Mouse (Mus musculus): ENCODE results near the gene Wipi1. TPM values are rescaled to one million over a fixed set of nuclear protein-coding genes. Genes with fewer than 3 reads are reported as not detected.

The Wipi1 gene
- polyA plus RNA-seq, 2 experiments, result 36.9 to 37.5 TPM

DNA sequence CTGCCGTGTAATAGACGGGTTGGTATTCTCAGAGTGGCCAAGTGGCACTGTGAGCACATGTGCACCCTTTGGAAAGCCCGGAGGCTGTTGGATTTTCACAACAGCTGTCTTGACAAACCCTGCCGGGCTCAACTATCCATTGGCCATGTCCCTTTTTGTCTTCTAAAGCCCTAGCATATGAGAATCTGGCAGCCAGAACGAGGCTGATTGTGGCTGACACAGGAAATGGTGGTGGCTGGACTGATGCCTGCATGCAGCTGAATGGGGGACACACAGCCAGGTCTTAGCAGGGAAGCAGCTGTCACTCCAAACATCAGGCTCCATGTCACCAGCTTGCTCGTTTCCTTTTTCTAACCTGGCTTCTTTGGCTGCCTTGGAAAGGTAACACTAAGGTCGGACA, 36.7 kb upstream of the Wipi1 start:
- 47% methylated on average over 7 of the region's 7 CpGs for WGBS
- Histone ChIP-seq H3K4me1 (ENCODE audit: control insufficient read depth, insufficient read depth, low read length) (peaks cover 10% of the 10 kb centered on the region; the same call in 1 of the 2 replicates), H3K36me3 (ENCODE audit: control insufficient read depth, insufficient read depth, low read length) (no peaks in the 10 kb centered on the region), H3K27me3 (ENCODE audit: control insufficient read depth, insufficient read depth, low read length) (no peaks in the 10 kb centered on the region), H3K4me3 (replicated peaks; ENCODE audit: low read length) (no peak overlapping the region), H3K9me3 (ENCODE audit: control insufficient read depth, low read length) (no peaks in the 10 kb centered on the region), H3K4me2 (replicated peaks; ENCODE audit: low read depth, low read length, severe bottlenecking) (no peak overlapping the region), H3K27ac (replicated peaks; ENCODE audit: low read depth, low read length) (no peak overlapping the region), H3K9ac (ENCODE audit: low read depth, low read length, severe bottlenecking) (no peak overlapping the region)
- DNase-seq (ENCODE audit: low spot score) (peak; percentile 54), ATAC-seq (ENCODE audit: low FRiP score, low read depth) (no peak)
- TF ChIP-seq POLR2A (IDR thresholded peaks at IDR 0.05; ENCODE audit: borderline replicate concordance, extremely low read depth, insufficient read depth, insufficient read length), result no peak

DNA sequence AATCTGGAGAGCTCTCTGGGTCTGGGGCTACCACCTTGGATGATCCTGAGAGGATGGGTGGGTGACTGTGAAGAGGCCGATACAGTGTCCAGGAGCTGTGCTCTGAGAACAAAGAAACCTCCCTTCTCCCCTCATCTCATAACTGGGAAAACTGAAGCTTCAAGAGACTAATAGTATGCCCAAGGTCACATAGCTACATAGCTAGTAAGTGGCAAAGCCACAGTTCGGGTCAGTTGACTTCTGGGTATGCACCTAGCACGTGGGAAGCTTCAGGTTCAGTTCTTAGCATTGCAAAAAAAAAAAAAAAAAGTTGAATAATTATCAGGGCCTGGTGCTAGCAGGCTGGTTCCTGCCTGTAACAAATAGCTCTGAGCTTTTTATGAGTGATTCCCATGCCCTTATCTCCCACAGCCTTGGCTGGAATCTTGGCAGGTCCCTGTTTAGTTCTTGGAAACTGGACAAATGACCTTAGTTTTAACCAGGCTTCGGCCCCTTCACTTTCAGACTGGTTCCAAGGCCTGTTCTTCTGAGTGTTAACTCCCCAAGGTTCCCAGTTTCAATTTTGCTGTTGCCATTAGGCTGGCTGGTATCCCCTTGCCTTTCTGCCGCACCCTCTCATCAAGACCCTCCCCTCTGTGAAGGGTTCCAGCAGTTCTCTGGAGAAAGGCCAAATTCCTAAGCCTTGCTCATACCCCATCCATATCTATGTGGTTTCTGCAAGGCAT, 29.9 kb upstream of the Wipi1 start:
- Histone ChIP-seq H3K27me3 (ENCODE audit: control insufficient read depth, insufficient read depth, low read length) (no peaks in the 10 kb centered on the region), H3K4me1 (ENCODE audit: control insufficient read depth, insufficient read depth, low read length) (no peaks in the 10 kb centered on the region), H3K4me3 (replicated peaks; ENCODE audit: low read length) (no peak overlapping the region), H3K9me3 (ENCODE audit: control insufficient read depth, low read length) (no peaks in the 10 kb centered on the region), H3K9ac (ENCODE audit: low read depth, low read length, severe bottlenecking) (no peak overlapping the region), H3K27ac (replicated peaks; ENCODE audit: low read depth, low read length) (no peak overlapping the region), H3K36me3 (ENCODE audit: control insufficient read depth, insufficient read depth, low read length) (no peaks in the 10 kb centered on the region), H3K4me2 (replicated peaks; ENCODE audit: low read depth, low read length, severe bottlenecking) (no peak overlapping the region)
- DNase-seq (ENCODE audit: low spot score), result no peak
- ATAC-seq (ENCODE audit: low FRiP score, low read depth), result no peak
- 67% methylated on average over 5 of the region's 5 CpGs for WGBS
- no peak for TF ChIP-seq POLR2A (IDR thresholded peaks at IDR 0.05; ENCODE audit: borderline replicate concordance, extremely low read depth, insufficient read depth, insufficient read length)

DNA sequence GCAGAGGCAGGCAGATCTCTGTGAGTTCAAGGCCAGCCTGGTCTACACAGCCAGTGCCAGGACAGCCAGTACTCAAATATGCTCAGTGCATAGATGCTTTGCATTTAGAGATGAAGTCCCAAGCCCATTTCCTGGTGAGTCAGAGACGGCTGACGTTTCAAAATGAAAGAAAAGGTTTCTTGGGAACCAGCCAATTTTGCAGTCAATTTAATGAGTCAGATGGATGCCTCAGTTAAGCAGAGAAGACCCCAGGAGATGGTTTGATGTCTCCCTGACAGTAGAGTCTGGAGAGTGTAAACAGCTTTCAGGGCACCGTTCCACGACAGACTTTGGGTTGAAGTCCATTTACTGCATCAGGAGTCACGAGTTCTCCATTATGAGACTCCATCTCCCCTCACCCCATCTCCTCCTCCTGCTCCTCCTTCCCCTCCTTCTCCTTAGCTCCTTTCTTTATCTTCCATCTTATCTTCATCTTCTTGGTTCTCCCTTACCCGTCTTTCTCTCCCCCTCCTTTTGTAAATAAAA, 24.2 kb upstream of the Wipi1 start:
- no peaks in the 10 kb centered on the region for H3K27me3 ChIP-seq (ENCODE audit: control insufficient read depth, insufficient read depth, low read length)
- no peaks in the 10 kb centered on the region for H3K4me1 ChIP-seq (ENCODE audit: control insufficient read depth, insufficient read depth, low read length)
- ATAC-seq (ENCODE audit: low FRiP score, low read depth), result no peak
- no peak overlapping the region for H3K27ac ChIP-seq (replicated peaks; ENCODE audit: low read depth, low read length)
- no peak for TF ChIP-seq POLR2A (IDR thresholded peaks at IDR 0.05; ENCODE audit: borderline replicate concordance, extremely low read depth, insufficient read depth, insufficient read length)
- no peak overlapping the region for H3K9ac ChIP-seq (ENCODE audit: low read depth, low read length, severe bottlenecking)
- H3K4me2 ChIP-seq (replicated peaks; ENCODE audit: low read depth, low read length, severe bottlenecking), result no peak overlapping the region
- H3K36me3 ChIP-seq (ENCODE audit: control insufficient read depth, insufficient read depth, low read length), result no peaks in the 10 kb centered on the region
- 70% methylated on average over 6 of the region's 6 CpGs for WGBS
- H3K4me3 ChIP-seq (replicated peaks; ENCODE audit: low read length), result no peak overlapping the region
- no peaks in the 10 kb centered on the region for H3K9me3 ChIP-seq (ENCODE audit: control insufficient read depth, low read length)
- DNase-seq (ENCODE audit: low spot score), result no peak

- H3K27me3 ChIP-seq (ENCODE audit: control insufficient read depth, insufficient read depth, low read length), result no peaks in the 10 kb centered on the region
- WGBS, result 79% methylated on average over 9 of the region's 9 CpGs
- TF ChIP-seq POLR2A (IDR thresholded peaks at IDR 0.05; ENCODE audit: borderline replicate concordance, extremely low read depth, insufficient read depth, insufficient read length), result no peak
- H3K27ac ChIP-seq (replicated peaks; ENCODE audit: low read depth, low read length), result no peak overlapping the region
- H3K9ac ChIP-seq (ENCODE audit: low read depth, low read length, severe bottlenecking), result no peak overlapping the region
- no peaks in the 10 kb centered on the region for H3K36me3 ChIP-seq (ENCODE audit: control insufficient read depth, insufficient read depth, low read length)
- H3K4me3 ChIP-seq (replicated peaks; ENCODE audit: low read length), result no peak overlapping the region
- no peak overlapping the region for H3K4me2 ChIP-seq (replicated peaks; ENCODE audit: low read depth, low read length, severe bottlenecking)
- no peaks in the 10 kb centered on the region for H3K9me3 ChIP-seq (ENCODE audit: control insufficient read depth, low read length)
- DNase-seq (ENCODE audit: low spot score) (no peak), ATAC-seq (ENCODE audit: low FRiP score, low read depth) (no peak)
- no peaks in the 10 kb centered on the region for H3K4me1 ChIP-seq (ENCODE audit: control insufficient read depth, insufficient read depth, low read length)
Observed at GRCm38 (mm10) chr11:109634928-109635327, 23.2 kb upstream of the Wipi1 start.

DNA sequence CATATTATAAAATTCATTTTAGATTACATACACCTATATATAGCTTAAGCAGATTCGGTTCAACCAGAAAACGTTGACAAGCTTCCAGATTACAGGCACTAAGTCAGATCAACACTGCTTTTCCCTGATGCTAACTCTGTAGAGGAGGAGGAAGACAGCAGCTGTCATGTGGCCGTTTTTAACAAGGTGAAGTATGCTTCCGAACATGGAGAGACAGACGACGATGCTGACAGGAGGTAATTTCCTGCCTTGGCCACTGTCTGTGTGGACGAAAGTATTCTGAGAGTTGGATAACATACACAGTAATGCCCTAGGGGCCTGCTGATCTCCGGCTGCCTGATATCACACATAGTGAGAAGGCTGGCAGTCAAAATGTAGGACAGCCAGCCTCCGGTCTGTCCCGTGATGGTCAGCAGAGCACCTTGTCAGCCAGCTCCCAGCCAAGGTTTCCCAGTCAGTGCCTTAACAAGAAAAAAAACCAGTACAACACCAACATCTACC, 17.3 kb upstream of the Wipi1 start:
- DNase-seq (ENCODE audit: low spot score) (no peak), ATAC-seq (ENCODE audit: low FRiP score, low read depth) (no peak)
- Histone ChIP-seq H3K36me3 (ENCODE audit: control insufficient read depth, insufficient read depth, low read length) (no peaks in the 10 kb centered on the region), H3K9me3 (ENCODE audit: control insufficient read depth, low read length) (no peaks in the 10 kb centered on the region), H3K4me2 (replicated peaks; ENCODE audit: low read depth, low read length, severe bottlenecking) (no peak overlapping the region), H3K4me3 (replicated peaks; ENCODE audit: low read length) (no peak overlapping the region), H3K9ac (ENCODE audit: low read depth, low read length, severe bottlenecking) (no peak overlapping the region), H3K4me1 (ENCODE audit: control insufficient read depth, insufficient read depth, low read length) (no peaks in the 10 kb centered on the region), H3K27ac (replicated peaks; ENCODE audit: low read depth, low read length) (no peak overlapping the region), H3K27me3 (ENCODE audit: control insufficient read depth, insufficient read depth, low read length) (no peaks in the 10 kb centered on the region)
- no peak for TF ChIP-seq POLR2A (IDR thresholded peaks at IDR 0.05; ENCODE audit: borderline replicate concordance, extremely low read depth, insufficient read depth, insufficient read length)
- WGBS, result 46% methylated on average over 10 of the region's 10 CpGs

Measured in limb, embryonic 14.5 days (tissue).